8 mouse cellular contexts compared by ENCODE assay signal in genomic region chr13:28959458-28959978, GRCm38 (mm10). TPM values are rescaled to one million over a fixed set of nuclear protein-coding genes. Genes with fewer than 3 reads are reported as not detected.
A peak's percentile ranks its signal among the peaks of the same experiment; 100 is the strongest.
DNase-seq lines count a peak whose midpoint lies in the region; ATAC-seq lines count a peak whose summit lies in the region.

No protein-coding gene starts in this region.

- DNase-seq in Muller cell, postnatal 12 days (ENCODE audit: inconsistent ontology term), result peak; percentile 87
- DNase-seq in cerebellum, postnatal 10 days, result peak; percentile 97 to 98
- peak; percentile 79 to 86 for DNase-seq in frontal cortex, postnatal 10 days (ENCODE audit: low spot score in 2 of 2)
- peak; percentile 85 for DNase-seq in hindbrain, embryonic 10.5 days (ENCODE audit: low spot score)
- peak; percentile 88 to 92 for DNase-seq in layer of hippocampus, postnatal 10 days (ENCODE audit: low spot score in 2 of 2)
- DNase-seq in ovary, adult 18-20 months (ENCODE audit: low spot score), result peak; percentile 74
- peak; percentile 96 to 97 for DNase-seq in thymus, adult 18-20 months

- peak overlapping the region; percentile 86 for H3K9ac ChIP-seq in lung, embryonic 16.5 days (ENCODE audit: low read length)

- WGBS in hindbrain, embryonic 10.5 days, result 2% methylated on average over 31 of the region's 31 CpGs
- 1% methylated on average over 30 of the region's 31 CpGs for WGBS in lung, embryonic 16.5 days

- H3K36me3 ChIP-seq in hindbrain, embryonic 10.5 days, result no peaks in the 10 kb centered on the region
- no peaks in the 10 kb centered on the region for H3K36me3 ChIP-seq in lung, embryonic 16.5 days (ENCODE audit: control insufficient read depth, insufficient read depth, low read length)

- H3K4me2 ChIP-seq in lung, embryonic 16.5 days (ENCODE audit: low read depth, low read length), result peak overlapping the region; percentile 98

- no peaks in the 10 kb centered on the region for H3K9me3 ChIP-seq in hindbrain, embryonic 10.5 days
- no peaks in the 10 kb centered on the region for H3K9me3 ChIP-seq in lung, embryonic 16.5 days (ENCODE audit: control insufficient read depth, low read length)

- ATAC-seq in lung, embryonic 16.5 days (ENCODE audit: low read depth), result peak; percentile 73

- peak overlapping the region; percentile 93 for H3K27ac ChIP-seq in hindbrain, embryonic 10.5 days
- peak overlapping the region; percentile 97 for H3K27ac ChIP-seq in lung, embryonic 16.5 days (ENCODE audit: low read length)

- no peaks in the 10 kb centered on the region; the same call in 1 of the 2 replicates for H3K27me3 ChIP-seq in hindbrain, embryonic 10.5 days (ENCODE audit: insufficient read depth, poor library complexity, severe bottlenecking)
- no peaks in the 10 kb centered on the region for H3K27me3 ChIP-seq in lung, embryonic 16.5 days (ENCODE audit: control insufficient read depth, insufficient read depth, low read depth, low read length)

- H3K4me3 ChIP-seq in hindbrain, embryonic 10.5 days, result peak overlapping the region; percentile 62
- peak overlapping the region; percentile 72 for H3K4me3 ChIP-seq in lung, embryonic 16.5 days (ENCODE audit: low read length)

- H3K4me1 ChIP-seq in hindbrain, embryonic 10.5 days (replicated peaks), result peaks cover 29% of the 10 kb centered on the region
- H3K4me1 ChIP-seq in lung, embryonic 16.5 days (replicated peaks; ENCODE audit: control insufficient read depth, insufficient read depth, low read length), result no peaks in the 10 kb centered on the region

RNA-seq across cellular contexts. Expression of gene Sox4, which starts 6.0 kb away (rescaled TPM):
- 59.5 and 95.7 TPM in 2 replicates for polyA plus RNA-seq in hindbrain, embryonic 10.5 days (2016; fragmentation: Nextera tagmentation; extraction: Ambion mirVana)
- total RNA-seq in layer of hippocampus, postnatal 10 days (2021), result 10 to 100 TPM; 75.3 to 78.0 TPM
- polyA plus RNA-seq in lung, embryonic 16.5 days (2015; fragmentation: Nextera tagmentation; extraction: Ambion mirVana), result 25.8 and 38.5 TPM in 2 replicates

Comparison
In these comparisons a context has a peak if more than half of its experiments do, and no peak if none do; other contexts are left out.
1. Peak in every context shown above with its lines: DNase-seq, ATAC-seq, H3K4me3 ChIP-seq and H3K27ac ChIP-seq.